Mouse (Mus musculus) neural tube, embryonic 15.5 days (tissue): ENCODE data around the gene Cacna2d3. TPM values are rescaled to one million over a fixed set of nuclear protein-coding genes. Genes with fewer than 3 reads are reported as not detected.

Experiments used
- ATAC-seq: fragments of 200-750 bp; cut with Nextera tagmentation; 2 replicates; pipeline ENCODE4 v1.8.0; 2017; ENCODE audit warnings: mild to moderate bottlenecking, moderate TSS enrichment, moderate library complexity; ENCODE audit not compliant: low FRiP score
- H3K27ac ChIP-seq: fragments of 300-500 bp; sonication (generic); replicated peaks from 2 replicates; pipeline ENCODE4 v1.5.1; 2015; ENCODE audit warnings: mild to moderate bottlenecking, inconsistent platforms
- H3K27me3 ChIP-seq: fragments of 300-500 bp; sonication (generic); replicated peaks from 2 replicates; pipeline ENCODE4 v1.6.1; 2015; ENCODE audit warnings: inconsistent platforms
- H3K36me3 ChIP-seq: fragments of 300-500 bp; sonication (generic); 2 replicates; pipeline ENCODE4 v1.6.1; 2015; ENCODE audit warnings: inconsistent platforms
- H3K4me1 ChIP-seq: fragments of 300-500 bp; sonication (generic); 2 replicates; pipeline ENCODE4 v1.6.1; 2015; ENCODE audit warnings: inconsistent platforms
- H3K4me2 ChIP-seq: fragments of 300-500 bp; sonication (generic); 2 replicates; pipeline ENCODE4 v1.6.1; 2015; ENCODE audit warnings: inconsistent platforms, mild to moderate bottlenecking, moderate library complexity
- H3K4me3 ChIP-seq: fragments of 300-500 bp; sonication (generic); replicated peaks from 2 replicates; pipeline ENCODE4 v1.5.1; 2015; ENCODE audit warnings: mild to moderate bottlenecking, inconsistent platforms
- H3K9ac ChIP-seq: fragments of 300-500 bp; sonication (generic); replicated peaks from 2 replicates; pipeline ENCODE4 v1.6.1; 2015; ENCODE audit warnings: mild to moderate bottlenecking, inconsistent platforms
- H3K9me3 ChIP-seq: fragments of 300-500 bp; sonication (generic); replicated peaks from 2 replicates; pipeline ENCODE4 v1.6.1; 2016; ENCODE audit warnings: inconsistent platforms
- WGBS: fragments of 180-500 bp; shearing (Covaris S2); methylation state at CpG from one replicate; pipeline ENCODE4 v1.1.7; 2015; ENCODE audit warnings: mixed read lengths; 5-methylcytosine and 5-hydroxymethylcytosine counted together
- polyA plus RNA-seq: library from polyadenylated mRNA; unstranded; fragments of >200 nt; fragmentation: Nextera tagmentation; extraction: Ambion mirVana; gene quantifications from 2 replicates; pipeline ENCODE4 v1.2.1, GENCODE M21; 2015

Cacna2d3 gene
- polyA plus RNA-seq, 1 experiment from 2014 or later = 57.1 TPM

GRCm38 (mm10) chr14:28979230-28979629 lies 742.4 kb downstream of the Cacna2d3 start:
- Histone ChIP-seq H3K36me3 (no peaks in the 10 kb centered on the region), H3K9me3 (no peaks in the 10 kb centered on the region), H3K4me2 (no peak overlapping the region), H3K9ac (no peak overlapping the region), H3K27me3 (no peaks in the 10 kb centered on the region), H3K27ac (no peak overlapping the region), H3K4me3 (no peak overlapping the region), H3K4me1 (no peaks in the 10 kb centered on the region)
- no peak for ATAC-seq
- 86% methylated on average over 2 of the region's 2 CpGs for WGBS

GRCm38 (mm10) chr14:28972620-28973019 lies 749.0 kb downstream of the Cacna2d3 start:
- Histone ChIP-seq H3K36me3 (no peaks in the 10 kb centered on the region), H3K9ac (no peak overlapping the region), H3K27me3 (no peaks in the 10 kb centered on the region), H3K4me3 (no peak overlapping the region), H3K9me3 (no peaks in the 10 kb centered on the region), H3K27ac (no peak overlapping the region), H3K4me1 (no peaks in the 10 kb centered on the region), H3K4me2 (no peak overlapping the region)
- 45% methylated on average over 5 of the region's 5 CpGs for WGBS
- no peak for ATAC-seq

GRCm38 (mm10) chr14:28969247-28969646 lies 752.4 kb downstream of the Cacna2d3 start:
- Histone ChIP-seq H3K27ac (no peak overlapping the region), H3K9me3 (no peaks in the 10 kb centered on the region), H3K4me3 (no peak overlapping the region), H3K36me3 (no peaks in the 10 kb centered on the region), H3K27me3 (no peaks in the 10 kb centered on the region), H3K9ac (no peak overlapping the region), H3K4me2 (no peak overlapping the region), H3K4me1 (no peaks in the 10 kb centered on the region)
- WGBS = 88% methylated on average over 4 of the region's 4 CpGs
- no peak for ATAC-seq

- H3K27me3 ChIP-seq = no peaks in the 10 kb centered on the region
- no peak overlapping the region for H3K4me3 ChIP-seq
- H3K9ac ChIP-seq = no peak overlapping the region
- no peaks in the 10 kb centered on the region for H3K9me3 ChIP-seq
- H3K4me2 ChIP-seq = no peak overlapping the region
- H3K36me3 ChIP-seq = no peaks in the 10 kb centered on the region
- no peaks in the 10 kb centered on the region for H3K4me1 ChIP-seq
- ATAC-seq = no peak
- no peak overlapping the region for H3K27ac ChIP-seq
Measured at GRCm38 (mm10) chr14:28966881-28967280, 754.8 kb downstream of the Cacna2d3 start.

- Histone ChIP-seq H3K27me3 (no peaks in the 10 kb centered on the region), H3K4me1 (peaks cover 13% of the 10 kb centered on the region), H3K36me3 (no peaks in the 10 kb centered on the region), H3K4me2 (no peak overlapping the region), H3K9ac (no peak overlapping the region), H3K27ac (no peak overlapping the region), H3K4me3 (no peak overlapping the region), H3K9me3 (no peaks in the 10 kb centered on the region)
- no peak for ATAC-seq
- 89% methylated on average over 5 of the region's 5 CpGs for WGBS
Measured at GRCm38 (mm10) chr14:28961379-28961778, 760.3 kb downstream of the Cacna2d3 start.

GRCm38 (mm10) chr14:28959042-28959441 lies 762.6 kb downstream of the Cacna2d3 start:
- WGBS = 22% methylated on average over 3 of the region's 3 CpGs
- ATAC-seq = no peak

GRCm38 (mm10) chr14:28958131-28959015 lies 763.3 kb downstream of the Cacna2d3 start:
- no peaks in the 10 kb centered on the region for H3K9me3 ChIP-seq
- WGBS = 14% methylated on average over 6 of the region's 6 CpGs
- peak overlapping the region; percentile 23; the same call in 1 of the 2 replicates for H3K27ac ChIP-seq
- no peak overlapping the region for H3K9ac ChIP-seq
- no peak overlapping the region for H3K4me3 ChIP-seq
- ATAC-seq = peak; percentile 74; the same call in 1 of the 2 replicates
- H3K4me1 ChIP-seq = peaks cover 27% of the 10 kb centered on the region
- H3K36me3 ChIP-seq = no peaks in the 10 kb centered on the region
- no peaks in the 10 kb centered on the region for H3K27me3 ChIP-seq
- H3K4me2 ChIP-seq = no peak overlapping the region

More at GRCm38 (mm10) chr14:28959042-28959441, 762.6 kb downstream of the Cacna2d3 start:
- Histone ChIP-seq H3K4me1 (peaks cover 27% of the 10 kb centered on the region), H3K4me2 (no peak overlapping the region), H3K9me3 (no peaks in the 10 kb centered on the region), H3K9ac (no peak overlapping the region), H3K27ac (peak overlapping the region; percentile 18; the same call in 1 of the 2 replicates), H3K27me3 (no peaks in the 10 kb centered on the region), H3K36me3 (no peaks in the 10 kb centered on the region), H3K4me3 (no peak overlapping the region)

GRCm38 (mm10) chr14:28955181-28955580 lies 766.5 kb downstream of the Cacna2d3 start:
- no peak for ATAC-seq
- Histone ChIP-seq H3K27ac (no peak overlapping the region), H3K4me2 (no peak overlapping the region), H3K36me3 (no peaks in the 10 kb centered on the region), H3K9ac (no peak overlapping the region), H3K4me1 (peaks cover 27% of the 10 kb centered on the region), H3K9me3 (no peaks in the 10 kb centered on the region), H3K27me3 (no peaks in the 10 kb centered on the region), H3K4me3 (no peak overlapping the region)
- 9% methylated on average over 3 of the region's 3 CpGs for WGBS

- H3K4me2 ChIP-seq = no peak overlapping the region
- peaks cover 27% of the 10 kb centered on the region for H3K4me1 ChIP-seq
- H3K36me3 ChIP-seq = no peaks in the 10 kb centered on the region
- H3K27ac ChIP-seq = no peak overlapping the region
- no peak overlapping the region for H3K4me3 ChIP-seq
- no peaks in the 10 kb centered on the region for H3K27me3 ChIP-seq
- ATAC-seq = no peak
- 24% methylated on average over 3 of the region's 3 CpGs for WGBS
- no peak overlapping the region for H3K9ac ChIP-seq
- no peaks in the 10 kb centered on the region for H3K9me3 ChIP-seq
Measured at GRCm38 (mm10) chr14:28954588-28954987, 767.1 kb downstream of the Cacna2d3 start.

- Histone ChIP-seq H3K27ac (no peak overlapping the region), H3K9ac (no peak overlapping the region), H3K4me3 (no peak overlapping the region), H3K9me3 (no peaks in the 10 kb centered on the region), H3K4me1 (peaks cover 26% of the 10 kb centered on the region), H3K4me2 (no peak overlapping the region), H3K27me3 (no peaks in the 10 kb centered on the region), H3K36me3 (no peaks in the 10 kb centered on the region)
- 24% methylated on average over 6 of the region's 6 CpGs for WGBS
- ATAC-seq = no peak
Measured at GRCm38 (mm10) chr14:28954086-28954485, 767.6 kb downstream of the Cacna2d3 start.

- H3K9me3 ChIP-seq = no peaks in the 10 kb centered on the region
- no peak overlapping the region for H3K4me3 ChIP-seq
- no peaks in the 10 kb centered on the region for H3K36me3 ChIP-seq
- no peak overlapping the region for H3K9ac ChIP-seq
- no peak for ATAC-seq
- H3K4me2 ChIP-seq = no peak overlapping the region
- H3K27me3 ChIP-seq = no peaks in the 10 kb centered on the region
- no peak overlapping the region for H3K27ac ChIP-seq
- 73% methylated on average over 5 of the region's 5 CpGs for WGBS
- H3K4me1 ChIP-seq = peaks cover 21% of the 10 kb centered on the region
Measured at GRCm38 (mm10) chr14:28953409-28953808, 768.3 kb downstream of the Cacna2d3 start.

GRCm38 (mm10) chr14:28950499-28950898 lies 771.2 kb downstream of the Cacna2d3 start:
- peaks cover 21% of the 10 kb centered on the region for H3K4me1 ChIP-seq
- ATAC-seq = no peak
- H3K4me2 ChIP-seq = no peak overlapping the region
- no peaks in the 10 kb centered on the region for H3K9me3 ChIP-seq
- no peak overlapping the region for H3K4me3 ChIP-seq
- H3K36me3 ChIP-seq = no peaks in the 10 kb centered on the region
- H3K27ac ChIP-seq = no peak overlapping the region
- no peak overlapping the region for H3K9ac ChIP-seq
- 92% methylated on average over 2 of the region's 2 CpGs for WGBS
- no peaks in the 10 kb centered on the region for H3K27me3 ChIP-seq
